Mouse (Mus musculus) MEL (cell line): ENCODE data around the gene Ammecr1.

ENCODE experiments used
- CTCF ChIP-seq, 3 experiments: IDR thresholded peaks in 2 of 3; conservative IDR thresholded peaks in 1 of 3; 2 replicates each; pipeline ENCODE4 v1.5.1; 2011 to 2012; ENCODE audit warnings: low read length in 3 of 3, low read depth in 2 of 3, mild to moderate bottlenecking in 2 of 3, improper control_type of control experiment in 1 of 3, inconsistent platforms in 1 of 3, mixed read lengths in 1 of 3, moderate library complexity in 1 of 3; ENCODE audit not compliant: control insufficient read depth in 1 of 3, insufficient read depth in 1 of 3, poor library complexity in 1 of 3, severe bottlenecking in 1 of 3
- TAL1 ChIP-seq: IDR thresholded peaks from 2 replicates; pipeline ENCODE4 v1.6.1; 2012; ENCODE audit warnings: mild to moderate bottlenecking, inconsistent platforms, low read length, moderate library complexity, mixed read lengths
- ZMIZ1 ChIP-seq: IDR thresholded peaks from 2 replicates; pipeline ENCODE4 v1.6.1; 2012; ENCODE audit warnings: low read depth, mild to moderate bottlenecking, inconsistent platforms, low read length, improper control_type of control experiment, moderate library complexity

GRCm38 (mm10) chrX:142834807-142835206 is 131.7 kb downstream of the Ammecr1 start:
- TF ChIP-seq CTCF (IDR thresholded peaks at IDR 0.05 in 2 of 3, conservative IDR thresholded peaks at IDR 0.05 in 1 of 3; ENCODE audit: control insufficient read depth in 1 of 3, insufficient read depth in 1 of 3, low read depth in 2 of 3, low read length in 3 of 3, poor library complexity in 1 of 3, severe bottlenecking in 1 of 3) (no peak), ZMIZ1 (no peak), TAL1 (no peak)
